Mouse (Mus musculus) heart, adult 9 months (tissue): ENCODE data around the gene Celf2.
"Not testable (repeated sequence)": the region's sequence is repeated elsewhere in the genome, so short reads cannot be mapped to it uniquely, and the experiment has no call there.

Experiments
- DNase-seq, 2 experiments: peaks; one replicate each; pipeline ENCODE4 v3.0.0; 2022; ENCODE audit warnings: low spot score in 2 of 2

The Celf2 gene

GRCm38 (mm10) chr2:6603880-6604279, 905.5 kb downstream of the Celf2 start:
- DNase-seq: no peak

- DNase-seq: no peak
These were observed 907.2 kb downstream of the Celf2 start for GRCm38 (mm10) chr2:6602163-6602562.

GRCm38 (mm10) chr2:6598879-6599167, 910.5 kb downstream of the Celf2 start:
- DNase-seq: no peak

- DNase-seq: no peak
These were observed 911.1 kb downstream of the Celf2 start for GRCm38 (mm10) chr2:6598124-6598878.

GRCm38 (mm10) chr2:6594736-6595135, 914.6 kb downstream of the Celf2 start:
- peak in 1 of 2 experiments; percentile 10 for DNase-seq

GRCm38 (mm10) chr2:6594160-6594559, 915.2 kb downstream of the Celf2 start:
- no peak for DNase-seq

- no peak for DNase-seq
These were observed 915.6 kb downstream of the Celf2 start for GRCm38 (mm10) chr2:6593739-6594138.

- DNase-seq: no peak
These were observed 923.2 kb downstream of the Celf2 start for GRCm38 (mm10) chr2:6586122-6586681.

- DNase-seq: no peak
These were observed 924.2 kb downstream of the Celf2 start for GRCm38 (mm10) chr2:6585069-6585754.

GRCm38 (mm10) chr2:6582711-6583110, 926.7 kb downstream of the Celf2 start:
- DNase-seq: no peak

- no peak for DNase-seq
These were observed 929.3 kb downstream of the Celf2 start for GRCm38 (mm10) chr2:6580066-6580465.

GRCm38 (mm10) chr2:6575316-6575715, 934.0 kb downstream of the Celf2 start:
- not testable (repeated sequence) for DNase-seq

GRCm38 (mm10) chr2:6573640-6574039, 935.7 kb downstream of the Celf2 start:
- no peak for DNase-seq

GRCm38 (mm10) chr2:6572976-6573375, 936.4 kb downstream of the Celf2 start:
- DNase-seq: no peak

GRCm38 (mm10) chr2:6569040-6569542, 940.3 kb downstream of the Celf2 start:
- DNase-seq: no peak

GRCm38 (mm10) chr2:6565175-6565574, 944.2 kb downstream of the Celf2 start:
- no peak for DNase-seq

GRCm38 (mm10) chr2:6561337-6561736, 948.0 kb downstream of the Celf2 start:
- no peak for DNase-seq

- DNase-seq: no peak
These were observed 948.6 kb downstream of the Celf2 start for GRCm38 (mm10) chr2:6560802-6561201.

- no peak for DNase-seq
These were observed 949.8 kb downstream of the Celf2 start for GRCm38 (mm10) chr2:6559581-6559980.

GRCm38 (mm10) chr2:6558303-6559254, 950.8 kb downstream of the Celf2 start:
- DNase-seq: no peak

- DNase-seq: no peak
These were observed 951.6 kb downstream of the Celf2 start for GRCm38 (mm10) chr2:6557749-6558148.

GRCm38 (mm10) chr2:6556913-6557312, 952.5 kb downstream of the Celf2 start:
- DNase-seq: no peak
